Mouse (Mus musculus) adrenal gland, adult 2 months (tissue): ENCODE measurements around the gene Guca2b. TPM values are rescaled to one million over a fixed set of nuclear protein-coding genes. Genes with fewer than 3 reads are reported as not detected.

Experiments used
- polyA plus RNA-seq: library from polyadenylated mRNA; depleted of rRNA; stranded (reverse); fragments of >200 nt; gene quantifications from 2 replicates; pipeline ENCODE4 v1.2.3, GENCODE M21; 2012; rRNA removed
- total RNA-seq, 2 experiments: library from RNA; stranded (reverse); gene quantifications; 2 replicates each; pipeline ENCODE4 v1.2.3; 2021

Gene Guca2b
- total and polyA plus RNA-seq, 3 experiments, result not detected

Other genes starting within 250 kb of the Guca2b start
- 10 to 100 TPM in 1 of 2 experiments, 1 to 10 TPM in 1; 7.2 to 23.9 TPM for gene Ccdc30, start 243.4 kb downstream of the Guca2b start, total RNA-seq
- gene Ccdc30, start 243.4 kb downstream of the Guca2b start, polyA plus RNA-seq, result 2.5 and 3.2 TPM in 2 replicates
- 10 to 100 TPM; 28.9 to 55.6 TPM for gene Ppcs, start 236.5 kb downstream of the Guca2b start, total RNA-seq
- 60.9 and 75.8 TPM in 2 replicates for gene Ppcs, start 236.5 kb downstream of the Guca2b start, polyA plus RNA-seq
- gene Zmynd12, start 236.1 kb downstream of the Guca2b start, total RNA-seq, result 1 to 10 TPM; 3.0 to 3.3 TPM
- gene Zmynd12, start 236.1 kb downstream of the Guca2b start, polyA plus RNA-seq, result 5.5 and 7.9 TPM in 2 replicates
- gene Rimkla, start 166.3 kb downstream of the Guca2b start, total RNA-seq, result under 1 TPM; 0.09 to 0.21 TPM
- 0.11 and 0.28 TPM in 2 replicates for gene Rimkla, start 166.3 kb downstream of the Guca2b start, polyA plus RNA-seq
- gene Foxj3, start 122.0 kb downstream of the Guca2b start, total RNA-seq, result 10 to 100 TPM; 41.8 to 43.6 TPM
- gene Foxj3, start 122.0 kb downstream of the Guca2b start, polyA plus RNA-seq, result 10.2 and 11.8 TPM in 2 replicates
- gene Frg2f1, start 119.4 kb downstream of the Guca2b start, total RNA-seq, result 1 to 10 TPM; 8.2 to 9.5 TPM
- 24.8 and 32.4 TPM in 2 replicates for gene Frg2f1, start 119.4 kb downstream of the Guca2b start, polyA plus RNA-seq
- gene Guca2a, start 21.2 kb downstream of the Guca2b start, total RNA-seq, result not detected
- not detected in 2 replicates for gene Guca2a, start 21.2 kb downstream of the Guca2b start, polyA plus RNA-seq
- gene Hivep3, start 74.8 kb upstream of the Guca2b start, total RNA-seq, result 10 to 100 TPM in 1 of 2 experiments, 1 to 10 TPM in 1; 8.3 to 12.9 TPM
- 4.3 and 5.8 TPM in 2 replicates for gene Hivep3, start 74.8 kb upstream of the Guca2b start, polyA plus RNA-seq